Mouse (Mus musculus) liver, adult 2 months (tissue): ENCODE results near the gene Btbd7. TPM values are rescaled to one million over a fixed set of nuclear protein-coding genes. Genes with fewer than 3 reads are reported as not detected.
A peak's percentile ranks its signal among the peaks of the same experiment; 100 is the strongest.

Experiments
- DNase-seq: peaks from one replicate; pipeline ENCODE4 v3.0.0-alpha.2; 2011; ENCODE audit warnings: low read depth, low spot score; ENCODE audit errors: extremely low read depth
- H3K27ac ChIP-seq: fragments of 200-500 bp; replicated peaks from 2 replicates; pipeline ENCODE4 v1.5.1; 2012; ENCODE audit warnings: low read depth, mild to moderate bottlenecking, control low read depth, inconsistent platforms, low read length; ENCODE audit not compliant: insufficient read depth
- H3K27me3 ChIP-seq: fragments of 200-500 bp; 2 replicates; pipeline ENCODE4 v1.6.1; 2012; ENCODE audit warnings: mild to moderate bottlenecking, moderate library complexity, low read length, inconsistent platforms; ENCODE audit not compliant: control insufficient read depth, insufficient read depth
- H3K36me3 ChIP-seq: fragments of 200-500 bp; 2 replicates; pipeline ENCODE4 v1.6.1; 2012; ENCODE audit warnings: low read length, inconsistent platforms; ENCODE audit not compliant: control insufficient read depth, insufficient read depth
- H3K4me1 ChIP-seq: fragments of 200-500 bp; 2 replicates; pipeline ENCODE4 v1.6.1; 2011; ENCODE audit warnings: low read length; ENCODE audit not compliant: control insufficient read depth, insufficient read depth
- H3K4me3 ChIP-seq: fragments of 200-500 bp; 2 replicates; pipeline ENCODE4 v1.5.1; 2011; ENCODE audit warnings: low read depth, mild to moderate bottlenecking, control low read depth, low read length, moderate library complexity; ENCODE audit not compliant: insufficient read depth
- H3K79me2 ChIP-seq: fragments of 200-500 bp; 2 replicates; pipeline ENCODE4 v1.6.1; 2012; ENCODE audit warnings: inconsistent platforms, mild to moderate bottlenecking, low read length, moderate library complexity; ENCODE audit not compliant: control insufficient read depth, insufficient read depth
- H3K9ac ChIP-seq: fragments of 200-500 bp; 2 replicates; pipeline ENCODE4 v1.6.1; 2012; ENCODE audit warnings: low read depth, mild to moderate bottlenecking, control low read depth, inconsistent platforms, low read length
- CTCF ChIP-seq: fragments of 200-500 bp; IDR thresholded peaks from 2 replicates; pipeline ENCODE4 v1.5.1; 2011; ENCODE audit warnings: low read depth, low read length, control low read depth
- POLR2A ChIP-seq: fragments of 200-500 bp; IDR thresholded peaks from 2 replicates; pipeline ENCODE4 v1.6.1; 2011; ENCODE audit warnings: low read length, control low read depth; ENCODE audit not compliant: insufficient read depth; ENCODE audit errors: extremely low read depth
- WGBS: fragments of 180-500 bp; shearing (Covaris S2); methylation state at CpG from one replicate; pipeline ENCODE4 v1.1.7; 2018; 5-methylcytosine and 5-hydroxymethylcytosine counted together
- polyA plus RNA-seq: library from polyadenylated mRNA; depleted of rRNA; stranded (reverse); fragments of >200 nt; gene quantifications from 2 replicates; pipeline ENCODE4 v1.2.3, GENCODE M21; 2012; rRNA removed
- total RNA-seq: library from RNA; depleted of rRNA; stranded (reverse); fragments of >200 nt; gene quantifications from 2 replicates; pipeline ENCODE4 v1.2.3, GENCODE M21; 2014; rRNA removed

Btbd7 gene
- total RNA-seq, result 15.5 and 17.6 TPM in 2 replicates
- polyA plus RNA-seq, result 4.2 and 4.7 TPM in 2 replicates

DNA sequence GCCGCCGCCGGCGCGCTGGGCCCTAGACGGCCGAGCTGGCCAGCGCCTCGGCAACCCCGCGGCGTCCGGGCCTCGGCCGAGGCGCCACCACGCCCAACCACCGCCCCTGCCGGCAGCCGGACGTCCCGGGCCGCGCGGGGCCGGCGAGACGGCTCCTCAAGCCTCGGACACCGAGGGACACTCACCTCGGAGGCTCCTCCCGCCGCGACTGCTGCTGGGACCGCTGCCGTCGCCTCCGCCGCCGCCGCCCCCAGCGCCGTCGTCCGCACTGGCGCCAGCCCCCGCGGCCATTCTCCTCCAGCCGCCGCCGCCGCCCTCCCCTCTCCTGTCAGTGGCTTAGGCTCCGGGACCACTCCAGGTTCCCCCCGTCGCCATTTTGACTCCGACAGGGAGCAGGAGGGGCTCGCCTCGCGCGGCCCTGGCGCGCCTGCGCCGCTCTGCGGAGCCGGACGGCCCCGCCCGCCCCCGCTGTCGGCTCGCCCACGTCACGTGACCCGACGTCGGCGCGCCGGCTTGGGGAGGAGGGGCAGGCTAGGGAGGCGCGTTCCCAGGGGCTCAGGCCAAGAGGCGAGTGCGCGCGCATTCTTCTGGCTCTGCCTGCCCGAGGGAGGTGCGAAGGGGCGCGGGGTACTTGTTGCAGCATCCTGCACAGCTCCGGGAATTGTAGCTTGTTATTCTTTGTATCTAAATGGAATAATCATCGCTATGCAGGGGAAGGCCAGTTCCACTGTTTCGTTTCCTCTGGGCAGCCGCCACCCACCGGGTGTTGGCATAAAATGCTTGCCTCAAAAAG, at the start of gene Btbd7:
Gene Btbd7 (minus strand): TSS at position 441 of the 793 bp plus-strand sequence.
- TF ChIP-seq CTCF, result no peak
- peak; percentile 34 for TF ChIP-seq POLR2A
- Histone ChIP-seq H3K79me2 (peaks cover 20% of the 10 kb centered on the region; the same call in 1 of the 2 replicates), H3K4me3 (peak within 1 kb of the TSS; percentile 81), H3K4me1 (peaks cover 7% of the 10 kb centered on the region), H3K36me3 (no peaks in the 10 kb centered on the region), H3K27me3 (no peaks in the 10 kb centered on the region), H3K9ac (peak within 1 kb of the TSS; percentile 100), H3K27ac (peak within 1 kb of the TSS; percentile 93)
- 3% methylated on average over 94 of the region's 95 CpGs for WGBS
- peak; percentile 68 for DNase-seq

DNA sequence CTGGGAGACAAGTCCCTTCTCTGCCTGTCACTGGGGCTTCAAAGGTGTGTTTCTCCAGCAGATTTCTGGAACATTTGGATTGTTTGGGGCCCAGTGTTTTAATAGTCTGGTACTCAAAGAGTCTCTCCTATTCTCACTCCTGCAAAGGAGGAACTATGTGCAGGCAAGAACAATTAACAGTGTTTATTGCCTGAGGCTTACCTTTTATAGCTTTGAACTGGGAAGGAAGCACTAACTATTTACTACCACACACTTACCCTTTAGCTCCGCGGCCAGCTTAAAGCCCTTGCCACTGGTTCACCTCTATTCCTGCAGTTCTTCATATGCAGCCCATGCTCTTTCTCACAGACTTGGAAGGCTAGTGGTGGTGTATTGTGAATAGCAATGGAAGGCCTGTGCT, 37.8 kb upstream of the Btbd7 start:
- no peak for DNase-seq
- Histone ChIP-seq H3K27me3 (no peaks in the 10 kb centered on the region), H3K4me1 (no peaks in the 10 kb centered on the region), H3K9ac (no peak overlapping the region), H3K36me3 (no peaks in the 10 kb centered on the region), H3K79me2 (no peaks in the 10 kb centered on the region), H3K4me3 (no peak overlapping the region), H3K27ac (no peak overlapping the region)
- TF ChIP-seq CTCF (no peak), POLR2A (no peak)
- whole genome bisulfite sequencing, result 91% methylated on average over 2 of the region's 2 CpGs

DNA sequence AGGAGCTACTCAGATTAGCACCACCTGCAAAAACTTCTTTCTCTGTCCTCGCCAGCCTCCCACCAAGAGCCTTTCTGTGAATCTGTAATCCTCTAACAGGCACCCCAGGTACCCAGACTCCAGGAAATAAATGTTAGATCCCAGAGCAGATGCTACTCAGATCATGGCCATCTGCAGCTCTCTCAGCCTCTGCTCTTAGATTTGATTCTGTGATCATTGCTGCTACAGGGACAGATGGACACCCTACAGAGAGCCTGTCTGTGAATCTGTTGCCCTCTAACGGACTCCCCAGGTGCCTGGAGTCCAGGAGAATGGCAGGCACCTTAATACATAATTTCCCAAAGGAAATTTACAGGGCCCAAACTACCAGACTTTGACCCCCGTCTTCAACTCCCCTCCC, 29.9 kb upstream of the Btbd7 start:
- no peak overlapping the region for H3K9ac ChIP-seq
- WGBS, result 58% methylated on average over 3 of the region's 3 CpGs
- no peak for DNase-seq
- no peaks in the 10 kb centered on the region for H3K79me2 ChIP-seq
- H3K36me3 ChIP-seq, result no peaks in the 10 kb centered on the region
- H3K27me3 ChIP-seq, result no peaks in the 10 kb centered on the region
- no peak overlapping the region for H3K4me3 ChIP-seq
- H3K27ac ChIP-seq, result no peak overlapping the region
- H3K4me1 ChIP-seq, result no peaks in the 10 kb centered on the region
- TF ChIP-seq CTCF (no peak), POLR2A (no peak)

DNA sequence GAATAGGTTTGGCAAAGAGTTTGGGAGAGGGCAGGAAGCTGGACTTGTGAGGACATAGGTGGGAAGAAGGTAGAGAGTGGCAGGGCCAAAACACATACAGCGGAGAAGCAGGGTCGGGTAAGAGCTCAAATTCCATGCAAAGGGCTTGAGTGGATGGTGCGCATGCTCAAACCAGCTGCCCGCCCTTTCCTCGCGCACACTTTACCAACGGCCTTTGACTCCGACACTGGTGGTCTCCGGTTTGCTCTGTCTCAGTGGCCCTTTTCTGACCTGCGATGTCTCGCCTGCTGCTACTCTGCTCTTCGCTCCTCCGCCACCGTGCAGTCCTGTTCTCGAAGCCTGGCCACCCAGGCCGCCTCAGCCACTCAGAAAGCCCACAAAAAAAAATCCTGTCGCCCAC, 20.8 kb upstream of the Btbd7 start, which contains the start of gene Cox8c:
Gene Cox8c (plus strand): TSS at position 226 of the 400 bp plus-strand sequence.
- Histone ChIP-seq H3K27ac (no peak within 1 kb of the TSS), H3K27me3 (no peaks in the 10 kb centered on the region), H3K79me2 (no peaks in the 10 kb centered on the region), H3K4me1 (no peaks in the 10 kb centered on the region), H3K9ac (no peak within 1 kb of the TSS), H3K36me3 (no peaks in the 10 kb centered on the region), H3K4me3 (no peak within 1 kb of the TSS)
- 93% methylated on average over 17 of the region's 17 CpGs for WGBS
- DNase-seq, result no peak
- TF ChIP-seq CTCF, result no peak
- no peak for TF ChIP-seq POLR2A

DNA sequence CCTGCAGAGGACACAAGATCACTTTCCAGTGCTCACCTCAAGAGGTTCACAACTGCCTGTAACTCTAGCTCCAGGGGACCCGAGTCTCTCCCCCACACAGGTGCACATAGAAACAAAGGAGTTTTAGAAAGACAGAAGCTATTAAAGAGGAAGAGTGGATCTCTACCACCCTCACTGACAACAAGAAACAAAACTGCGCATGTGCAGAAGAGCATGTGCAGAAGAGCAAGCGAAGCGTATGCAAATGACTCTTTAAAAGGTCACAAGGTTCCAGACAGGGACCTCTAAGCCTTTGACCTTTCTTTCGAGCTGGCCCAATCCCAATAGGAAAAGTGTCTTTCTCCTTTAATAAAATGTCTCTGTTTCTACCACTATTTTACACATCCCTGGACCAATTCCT, 10.3 kb upstream of the Btbd7 start:
- Histone ChIP-seq H3K79me2 (no peaks in the 10 kb centered on the region), H3K27me3 (no peaks in the 10 kb centered on the region), H3K36me3 (no peaks in the 10 kb centered on the region), H3K9ac (no peak overlapping the region), H3K4me1 (no peaks in the 10 kb centered on the region), H3K4me3 (no peak overlapping the region), H3K27ac (no peak overlapping the region)
- TF ChIP-seq CTCF (no peak), POLR2A (no peak)
- DNase-seq, result no peak
- 82% methylated on average over 5 of the region's 5 CpGs for WGBS

DNA sequence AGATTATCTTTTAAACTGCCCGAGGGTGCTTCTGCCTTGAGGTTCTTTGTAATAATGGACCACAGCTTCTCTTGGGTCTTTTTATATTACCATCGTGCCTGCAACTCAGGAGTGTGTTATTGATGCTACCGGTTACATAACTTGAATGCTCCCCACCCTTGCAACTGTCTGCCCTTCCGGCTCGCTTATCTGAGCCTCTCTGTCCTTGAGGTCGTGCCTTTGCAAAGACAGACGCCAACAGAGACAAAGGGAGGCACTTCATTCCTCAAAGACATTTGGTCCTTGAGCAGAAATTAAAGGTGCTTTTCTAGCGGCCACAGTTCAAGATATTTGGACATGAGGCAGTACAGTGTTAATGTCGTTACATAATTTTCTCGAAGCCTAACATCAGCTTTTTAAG, 9.1 kb upstream of the Btbd7 start:
- H3K27me3 ChIP-seq, result no peaks in the 10 kb centered on the region

More for the DNA sequence above, 9.1 kb upstream of the Btbd7 start:
- no peak overlapping the region for H3K27ac ChIP-seq
- TF ChIP-seq POLR2A (no peak), CTCF (no peak)
- H3K9ac ChIP-seq, result no peak overlapping the region
- no peak for DNase-seq
- 77% methylated on average over 10 of the region's 10 CpGs for WGBS
- H3K36me3 ChIP-seq, result no peaks in the 10 kb centered on the region
- no peaks in the 10 kb centered on the region for H3K79me2 ChIP-seq
- no peaks in the 10 kb centered on the region for H3K4me1 ChIP-seq
- H3K4me3 ChIP-seq, result no peak overlapping the region
